Mouse (Mus musculus) forebrain, embryonic 14.5 days (tissue): Measurements from ENCODE around the gene Col4a2. TPM values are rescaled to one million over a fixed set of nuclear protein-coding genes. Genes with fewer than 3 reads are reported as not detected.
A peak's percentile ranks its signal among the peaks of the same experiment; 100 is the strongest.

Experiments used
- ATAC-seq: fragments of 200-750 bp; cut with Nextera tagmentation; 2 replicates; pipeline ENCODE4 v1.8.0; 2017; ENCODE audit warnings: mild to moderate bottlenecking, moderate library complexity
- DNase-seq: peaks from one replicate; pipeline ENCODE4 v3.0.0-alpha.2; 2015; ENCODE audit warnings: low spot score
- H3K27ac ChIP-seq: fragments of 300-500 bp; sonication (generic); 2 replicates; pipeline ENCODE4 v1.5.1; 2014; ENCODE audit warnings: low read depth, mild to moderate bottlenecking, control low read depth, low read length, moderate library complexity
- H3K27me3 ChIP-seq: fragments of 300-500 bp; sonication (generic); replicated peaks from 2 replicates; pipeline ENCODE4 v1.6.1; 2014; ENCODE audit warnings: low read length, control low read depth, mixed read lengths; ENCODE audit not compliant: control insufficient read depth, insufficient read depth
- H3K36me3 ChIP-seq: fragments of 300-500 bp; sonication (generic); 2 replicates; pipeline ENCODE4 v1.6.1; 2014; ENCODE audit warnings: low read length, control low read depth; ENCODE audit not compliant: control insufficient read depth, insufficient read depth
- H3K4me1 ChIP-seq: fragments of 300-500 bp; sonication (generic); 2 replicates; pipeline ENCODE4 v1.6.1; 2014; ENCODE audit warnings: antibody characterized with exemption, low read length, control low read depth; ENCODE audit not compliant: control insufficient read depth, insufficient read depth
- H3K4me2 ChIP-seq: fragments of 300-500 bp; sonication (generic); 2 replicates; pipeline ENCODE4 v1.6.1; 2014; ENCODE audit warnings: mild to moderate bottlenecking, control low read depth, low read length
- H3K4me3 ChIP-seq: fragments of 300-500 bp; sonication (generic); 2 replicates; pipeline ENCODE4 v1.5.1; 2014; ENCODE audit warnings: low read depth, low read length, control low read depth
- H3K9ac ChIP-seq: fragments of 300-500 bp; sonication (generic); 2 replicates; pipeline ENCODE4 v1.6.1; 2014; ENCODE audit warnings: mild to moderate bottlenecking, low read length, control low read depth, moderate library complexity
- H3K9me3 ChIP-seq: fragments of 300-500 bp; sonication (generic); replicated peaks from 2 replicates; pipeline ENCODE4 v1.6.1; 2016; ENCODE audit warnings: low read length, control low read depth, mixed read lengths; ENCODE audit not compliant: control insufficient read depth
- WGBS: fragments of 180-500 bp; shearing (Covaris S2); extraction: QIAGEN DNeasy Blood & Tissue Kit; methylation state at CpG from one replicate; pipeline ENCODE4 v1.1.7; 2014; 5-methylcytosine and 5-hydroxymethylcytosine counted together
- polyA plus RNA-seq: library from polyadenylated mRNA; unstranded; fragments of >200 nt; fragmentation: Nextera tagmentation; extraction: Ambion mirVana; gene quantifications from 2 replicates; pipeline ENCODE4 v1.2.1, GENCODE M21; 2014

The Col4a2 gene
- polyA plus RNA-seq, 1 experiment from 2014 or later, result 19.1 TPM

DNA sequence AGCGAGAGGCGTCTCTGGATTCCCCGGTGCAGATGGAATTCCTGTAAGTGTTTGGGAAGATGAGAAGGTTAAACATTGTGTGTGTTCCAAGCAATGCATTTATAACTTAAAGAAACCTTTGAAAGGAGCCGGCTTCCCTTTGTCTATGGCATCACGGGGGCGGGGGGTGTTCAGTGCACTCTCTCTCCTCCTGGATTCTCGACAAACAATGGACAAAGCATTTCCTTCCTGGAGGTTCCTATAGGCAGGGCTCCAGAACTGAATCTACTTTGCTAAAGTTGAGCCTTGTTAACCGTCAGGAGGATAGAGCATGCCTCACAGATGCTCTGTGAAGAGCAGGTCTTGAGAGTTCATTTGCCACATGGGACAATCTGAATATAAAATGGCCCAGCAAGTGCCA lies 87.1 kb downstream of the Col4a2 start:
- H3K27ac ChIP-seq, result no peak overlapping the region
- ATAC-seq (no peak), DNase-seq (no peak)
- H3K4me2 ChIP-seq, result no peak overlapping the region
- no peak overlapping the region for H3K9ac ChIP-seq
- H3K4me3 ChIP-seq, result no peak overlapping the region
- no peaks in the 10 kb centered on the region for H3K27me3 ChIP-seq
- no peaks in the 10 kb centered on the region for H3K9me3 ChIP-seq
- H3K4me1 ChIP-seq, result no peaks in the 10 kb centered on the region
- 27% methylated on average over 8 of the region's 8 CpGs for WGBS
- no peaks in the 10 kb centered on the region for H3K36me3 ChIP-seq

DNA sequence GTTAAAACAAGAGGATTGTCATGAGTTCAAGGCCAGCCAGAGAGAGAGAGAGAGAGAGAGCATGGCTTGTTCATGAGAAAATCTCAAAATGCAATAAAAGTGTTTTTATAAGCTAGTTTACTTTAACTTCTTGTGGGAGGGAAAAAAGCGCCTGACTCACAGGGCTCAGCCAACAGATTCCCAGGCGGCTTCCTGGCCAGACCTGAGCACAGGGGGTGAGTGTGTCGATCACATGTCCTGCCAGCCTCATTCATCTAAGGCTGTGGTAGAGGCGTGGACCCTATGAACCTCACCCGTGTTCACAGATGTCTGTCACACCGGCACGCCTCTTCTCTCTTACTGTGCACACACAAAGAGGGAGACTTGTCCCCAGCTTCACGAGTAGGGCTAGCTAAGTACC lies 87.6 kb downstream of the Col4a2 start:
- WGBS, result 80% methylated on average over 8 of the region's 8 CpGs
- ATAC-seq, result no peak

DNA sequence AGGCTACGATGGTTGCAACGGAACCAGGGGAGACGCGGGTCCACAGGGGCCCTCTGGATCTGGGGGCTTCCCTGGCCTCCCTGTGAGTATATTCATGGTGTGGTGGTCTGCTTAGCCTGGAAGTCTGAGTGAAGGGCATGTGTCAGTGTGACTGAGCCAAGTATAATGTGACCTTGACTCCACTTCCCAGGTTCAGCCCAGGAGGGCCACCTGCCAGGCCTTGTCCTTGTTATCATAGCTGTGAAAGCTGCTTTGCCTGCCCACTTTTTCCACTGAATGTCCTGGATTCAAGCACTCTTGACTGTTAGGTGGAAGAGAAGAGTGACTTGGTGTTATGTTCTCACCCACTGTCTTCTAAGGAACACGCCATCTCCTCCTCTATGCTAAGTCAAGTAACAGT lies 88.6 kb downstream of the Col4a2 start:
- 95% methylated on average over 5 of the region's 5 CpGs for WGBS
- no peak for DNase-seq
- ATAC-seq, result no peak
- Histone ChIP-seq H3K27ac (no peak overlapping the region), H3K4me1 (no peaks in the 10 kb centered on the region), H3K27me3 (no peaks in the 10 kb centered on the region), H3K9ac (no peak overlapping the region), H3K9me3 (no peaks in the 10 kb centered on the region), H3K4me3 (no peak overlapping the region), H3K4me2 (no peak overlapping the region), H3K36me3 (no peaks in the 10 kb centered on the region)

More for the DNA sequence above, 87.6 kb downstream of the Col4a2 start:
- Histone ChIP-seq H3K4me2 (no peak overlapping the region), H3K36me3 (no peaks in the 10 kb centered on the region), H3K27me3 (no peaks in the 10 kb centered on the region), H3K27ac (no peak overlapping the region), H3K4me3 (no peak overlapping the region), H3K9me3 (no peaks in the 10 kb centered on the region), H3K9ac (no peak overlapping the region), H3K4me1 (no peaks in the 10 kb centered on the region)
- no peak for DNase-seq

DNA sequence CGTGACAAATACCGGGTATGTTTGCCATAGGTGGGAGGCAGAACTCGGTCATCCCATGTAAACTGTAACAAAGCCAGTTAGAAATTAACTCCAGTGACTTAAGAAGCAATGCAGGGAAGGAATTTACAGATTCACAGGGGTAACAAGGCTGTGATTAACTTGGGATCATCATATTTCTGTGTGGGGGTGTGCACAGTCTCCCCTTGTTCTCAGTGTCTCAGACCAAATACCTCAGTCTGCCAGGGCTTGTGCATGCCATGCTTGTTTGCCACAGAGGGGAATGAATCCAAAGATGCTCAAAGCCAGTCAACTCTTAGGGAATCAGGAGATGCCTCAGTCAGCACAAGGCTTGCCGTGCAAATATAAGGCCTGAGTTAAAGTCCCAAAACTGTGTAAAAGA lies 89.6 kb downstream of the Col4a2 start:
- no peak for ATAC-seq
- DNase-seq, result no peak
- H3K27ac ChIP-seq, result no peak overlapping the region
- no peak overlapping the region for H3K4me2 ChIP-seq
- H3K4me1 ChIP-seq, result no peaks in the 10 kb centered on the region
- H3K9me3 ChIP-seq, result no peaks in the 10 kb centered on the region
- H3K4me3 ChIP-seq, result no peak overlapping the region
- 94% methylated on average over 4 of the region's 4 CpGs for WGBS
- no peaks in the 10 kb centered on the region for H3K27me3 ChIP-seq
- H3K9ac ChIP-seq, result no peak overlapping the region
- H3K36me3 ChIP-seq, result no peaks in the 10 kb centered on the region

DNA sequence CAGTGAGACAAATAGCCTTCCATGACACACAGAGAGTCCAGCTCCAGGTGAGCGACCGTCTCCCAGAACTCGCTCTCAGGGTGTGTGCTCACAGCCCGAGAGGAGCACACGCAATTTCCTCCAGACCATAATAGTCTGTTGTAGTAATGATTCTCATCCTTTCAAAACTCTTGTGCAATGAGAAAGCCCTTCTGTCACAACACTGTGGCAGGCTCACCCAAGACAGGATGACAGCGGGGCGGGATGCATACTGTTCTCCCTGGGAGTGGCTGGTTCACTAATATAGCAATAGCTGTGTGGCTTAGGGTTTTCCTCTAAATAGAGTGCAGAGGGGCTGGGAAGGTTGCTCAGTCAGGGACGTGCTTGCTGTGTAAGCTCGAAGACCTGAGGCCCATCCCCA lies 91.2 kb downstream of the Col4a2 start:
- ATAC-seq, result no peak
- Histone ChIP-seq H3K4me2 (no peak overlapping the region), H3K9me3 (no peaks in the 10 kb centered on the region), H3K27ac (no peak overlapping the region), H3K36me3 (no peaks in the 10 kb centered on the region), H3K9ac (no peak overlapping the region), H3K4me1 (no peaks in the 10 kb centered on the region), H3K4me3 (no peak overlapping the region), H3K27me3 (no peaks in the 10 kb centered on the region)
- 93% methylated on average over 9 of the region's 9 CpGs for WGBS
- no peak for DNase-seq

GRCm38 (mm10) chr8:11404614-11405013 lies 92.0 kb downstream of the Col4a2 start:
- ATAC-seq (no peak), DNase-seq (no peak)
- WGBS, result 85% methylated on average over 4 of the region's 4 CpGs
- H3K36me3 ChIP-seq, result no peaks in the 10 kb centered on the region
- no peak overlapping the region for H3K4me3 ChIP-seq
- H3K27me3 ChIP-seq, result no peaks in the 10 kb centered on the region
- no peak overlapping the region for H3K27ac ChIP-seq
- no peak overlapping the region for H3K9ac ChIP-seq
- no peak overlapping the region for H3K4me2 ChIP-seq
- no peaks in the 10 kb centered on the region for H3K4me1 ChIP-seq
- H3K9me3 ChIP-seq, result no peaks in the 10 kb centered on the region

- peak; percentile 72 for DNase-seq
Measured at GRCm38 (mm10) chr8:11405722-11406481, 93.3 kb downstream of the Col4a2 start.

DNA sequence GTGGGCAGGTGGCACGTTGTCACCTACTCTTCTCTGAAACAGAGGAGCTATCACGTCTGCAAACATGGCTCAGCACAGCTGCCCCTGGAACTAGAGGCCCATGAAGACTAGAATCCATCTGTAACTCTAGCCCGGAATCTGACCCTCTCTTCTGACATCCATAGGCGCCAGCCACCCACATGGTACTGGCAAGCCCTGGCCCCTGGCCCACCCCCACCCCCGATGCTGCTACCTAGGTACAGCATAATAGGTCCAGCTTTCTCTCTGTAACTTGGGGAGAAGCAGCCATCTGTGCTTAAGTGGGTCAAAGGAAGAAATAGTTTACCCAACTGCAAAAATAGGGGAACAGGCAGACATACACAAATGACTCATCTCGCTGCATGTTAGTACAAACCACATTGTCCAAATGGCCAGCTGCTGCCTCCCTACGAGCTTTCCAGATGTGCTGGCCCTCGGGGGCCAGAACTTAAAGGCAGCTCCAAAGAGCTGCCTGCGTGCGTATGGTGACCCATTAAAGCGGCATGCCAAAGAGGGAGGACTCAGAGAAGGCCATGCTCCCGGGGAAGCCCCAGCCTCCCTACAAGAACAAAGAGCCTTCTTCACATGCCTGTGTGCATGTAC lies 99.0 kb downstream of the Col4a2 start:
- H3K9ac ChIP-seq, result no peak overlapping the region
- H3K4me3 ChIP-seq, result no peak overlapping the region
- no peaks in the 10 kb centered on the region for H3K9me3 ChIP-seq
- no peak overlapping the region for H3K4me2 ChIP-seq
- H3K27me3 ChIP-seq, result no peaks in the 10 kb centered on the region
- ATAC-seq (no peak), DNase-seq (no peak)
- no peaks in the 10 kb centered on the region for H3K36me3 ChIP-seq
- WGBS, result 72% methylated on average over 12 of the region's 12 CpGs
- no peak overlapping the region for H3K27ac ChIP-seq
- H3K4me1 ChIP-seq, result peaks cover 9% of the 10 kb centered on the region

More at GRCm38 (mm10) chr8:11405722-11406481, 93.3 kb downstream of the Col4a2 start:
- H3K4me2 ChIP-seq, result no peak overlapping the region
- H3K27ac ChIP-seq, result peak overlapping the region; percentile 31; the same call in 1 of the 2 replicates
- peak; percentile 87 for ATAC-seq
- no peak overlapping the region for H3K9ac ChIP-seq
- no peaks in the 10 kb centered on the region for H3K36me3 ChIP-seq
- no peak overlapping the region for H3K4me3 ChIP-seq
- no peaks in the 10 kb centered on the region for H3K27me3 ChIP-seq
- WGBS, result 66% methylated on average over 13 of the region's 13 CpGs
- no peaks in the 10 kb centered on the region for H3K9me3 ChIP-seq
- no peaks in the 10 kb centered on the region for H3K4me1 ChIP-seq

GRCm38 (mm10) chr8:11412450-11412849 lies 99.8 kb downstream of the Col4a2 start:
- Histone ChIP-seq H3K27me3 (no peaks in the 10 kb centered on the region), H3K4me3 (no peak overlapping the region), H3K9me3 (no peaks in the 10 kb centered on the region), H3K27ac (no peak overlapping the region), H3K9ac (no peak overlapping the region), H3K4me1 (peaks cover 9% of the 10 kb centered on the region), H3K4me2 (no peak overlapping the region), H3K36me3 (no peaks in the 10 kb centered on the region)
- DNase-seq (no peak), ATAC-seq (no peak)
- 65% methylated on average over 5 of the region's 5 CpGs for WGBS
